Mouse (Mus musculus) adrenal gland, postnatal 10 days (tissue): Measurements from ENCODE around the gene Ndc1. TPM values are rescaled to one million over a fixed set of nuclear protein-coding genes. Genes with fewer than 3 reads are reported as not detected.
"Not testable (repeated sequence)": the region's sequence is repeated elsewhere in the genome, so short reads cannot be mapped to it uniquely, and the experiment has no call there.

ENCODE experiments used
- DNase-seq: peaks from one replicate; pipeline ENCODE4 v3.0.0; 2021; ENCODE audit warnings: mixed read lengths
- total RNA-seq, 2 experiments: library from RNA; stranded (reverse); gene quantifications; 2 replicates each; pipeline ENCODE4 v1.2.3; 2021

The Ndc1 gene
- total RNA-seq, 2 experiments from 2014 or later, result 15.2 to 16.9 TPM

- DNase-seq, result no peak
Measured at GRCm38 (mm10) chr4:107364190-107364639, 3.4 kb upstream of the Ndc1 start.

- DNase-seq, result not testable (repeated sequence)
Measured at GRCm38 (mm10) chr4:107366408-107366807, 1.2 kb upstream of the Ndc1 start.

GRCm38 (mm10) chr4:107372304-107372703 is 4.7 kb downstream of the Ndc1 start:
- DNase-seq, result no peak

- DNase-seq, result no peak
Measured at GRCm38 (mm10) chr4:107374677-107375076, 7.1 kb downstream of the Ndc1 start.

GRCm38 (mm10) chr4:107378954-107379353 is 11.4 kb downstream of the Ndc1 start:
- DNase-seq, result no peak

DNA sequence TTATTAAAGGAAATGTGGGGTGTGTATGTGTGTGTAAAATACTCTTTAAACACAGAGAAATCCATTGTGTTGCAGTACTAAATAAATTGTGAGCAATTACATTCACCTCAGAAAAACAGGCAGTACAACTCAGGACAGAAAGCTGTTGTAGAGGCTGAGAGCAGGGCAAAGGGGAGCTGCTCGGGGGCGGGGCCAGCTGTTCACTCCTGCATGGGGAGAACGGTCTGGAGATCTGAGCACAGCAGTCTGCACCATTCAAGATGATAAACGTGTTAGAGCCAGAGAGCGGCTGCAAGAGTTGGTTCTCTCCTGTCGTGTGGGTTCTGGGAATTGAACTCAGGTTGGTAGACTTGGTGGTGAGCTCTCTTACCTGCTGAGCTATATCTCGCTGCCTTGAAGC is 13.3 kb downstream of the Ndc1 start:
- DNase-seq, result peak; percentile 33

GRCm38 (mm10) chr4:107387038-107387437 is 19.5 kb downstream of the Ndc1 start:
- DNase-seq, result peak; percentile 59

GRCm38 (mm10) chr4:107387465-107387864 is 19.9 kb downstream of the Ndc1 start:
- no peak for DNase-seq

DNA sequence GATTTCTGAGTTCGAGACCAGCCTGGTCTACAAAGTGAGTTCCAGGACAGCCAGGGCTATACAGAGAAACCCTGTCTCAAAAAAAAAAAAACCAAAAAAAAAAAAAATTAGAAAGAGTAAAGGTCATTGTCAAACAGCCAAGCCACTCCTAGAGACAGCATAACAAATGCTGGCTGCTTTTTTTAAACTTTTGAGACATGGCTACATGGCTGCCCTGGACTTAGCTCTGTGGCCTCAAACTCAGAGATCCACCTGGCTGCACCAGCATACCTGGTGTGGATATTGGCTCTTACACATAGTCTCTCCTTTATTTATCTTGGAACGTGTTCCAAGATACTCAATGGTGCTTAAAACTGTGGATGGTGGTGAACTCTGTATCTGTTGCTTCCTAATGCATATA is 20.7 kb downstream of the Ndc1 start:
- no peak for DNase-seq

DNA sequence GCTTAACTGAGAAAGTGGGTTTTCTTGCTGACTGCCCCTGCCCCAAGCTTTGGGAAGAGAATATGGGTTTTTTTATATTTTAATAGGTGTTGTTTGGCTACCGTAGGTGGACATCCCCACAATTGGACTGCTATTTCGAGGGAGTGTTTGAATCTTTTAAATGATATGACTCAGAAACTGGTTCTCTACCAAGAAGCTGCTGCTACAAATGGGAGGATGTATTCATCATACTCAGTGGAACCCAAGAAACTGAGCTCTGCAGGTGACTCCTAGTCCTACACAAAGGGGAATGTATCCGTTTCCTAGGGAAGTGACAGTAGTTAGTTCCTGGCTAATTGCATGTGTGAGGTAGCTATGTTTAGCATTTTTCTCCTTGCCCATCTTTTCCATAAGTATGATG is 21.8 kb downstream of the Ndc1 start:
- DNase-seq, result no peak

- no peak for DNase-seq
Measured at GRCm38 (mm10) chr4:107393771-107394170, 26.2 kb downstream of the Ndc1 start.

- no peak for DNase-seq
Measured at GRCm38 (mm10) chr4:107420202-107420601, 52.6 kb downstream of the Ndc1 start.

GRCm38 (mm10) chr4:107421711-107422110 is 54.1 kb downstream of the Ndc1 start:
- no peak for DNase-seq

DNA sequence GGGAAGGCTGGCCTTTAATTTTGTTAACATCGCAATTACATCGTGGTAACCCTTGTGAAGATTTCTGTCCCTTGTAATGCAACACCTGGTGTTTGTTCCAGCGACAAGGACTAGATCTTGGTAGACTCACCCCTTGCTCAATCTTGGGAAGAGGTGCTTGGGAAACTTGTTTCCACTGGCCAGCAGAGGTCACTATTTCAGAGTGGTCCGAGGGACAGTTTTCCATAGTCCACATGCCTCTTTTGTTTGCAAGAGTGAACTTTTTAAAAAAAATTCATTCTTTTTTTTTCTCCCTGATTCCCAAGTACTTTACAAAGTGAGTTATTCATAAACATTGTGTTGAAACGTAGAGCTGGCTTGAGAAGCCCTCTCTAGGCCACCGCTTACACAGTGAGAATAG is 54.6 kb downstream of the Ndc1 start:
- peak; percentile 61 for DNase-seq

- no peak for DNase-seq
Measured at GRCm38 (mm10) chr4:107425616-107426015, 58.0 kb downstream of the Ndc1 start.

DNA sequence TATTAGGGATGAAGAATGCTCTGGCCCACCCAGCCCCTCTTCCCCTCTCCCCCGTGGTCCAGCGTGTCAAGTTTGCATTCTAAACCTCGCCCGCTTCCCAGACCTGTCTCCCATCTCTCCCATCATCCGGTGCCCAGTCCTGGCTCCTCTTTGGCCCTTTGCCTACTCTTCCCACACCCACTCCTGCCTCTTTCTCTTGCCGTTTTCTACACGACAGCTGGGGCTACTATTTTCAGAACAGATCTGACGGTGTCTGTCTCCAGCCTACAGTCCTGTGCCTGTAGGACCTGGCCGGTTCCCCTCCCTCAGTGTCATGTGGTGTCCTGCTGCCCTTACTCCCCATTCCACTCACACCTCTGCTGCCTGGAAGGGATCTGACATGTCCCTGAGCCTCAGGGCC is 59.0 kb downstream of the Ndc1 start:
- DNase-seq, result no peak

DNA sequence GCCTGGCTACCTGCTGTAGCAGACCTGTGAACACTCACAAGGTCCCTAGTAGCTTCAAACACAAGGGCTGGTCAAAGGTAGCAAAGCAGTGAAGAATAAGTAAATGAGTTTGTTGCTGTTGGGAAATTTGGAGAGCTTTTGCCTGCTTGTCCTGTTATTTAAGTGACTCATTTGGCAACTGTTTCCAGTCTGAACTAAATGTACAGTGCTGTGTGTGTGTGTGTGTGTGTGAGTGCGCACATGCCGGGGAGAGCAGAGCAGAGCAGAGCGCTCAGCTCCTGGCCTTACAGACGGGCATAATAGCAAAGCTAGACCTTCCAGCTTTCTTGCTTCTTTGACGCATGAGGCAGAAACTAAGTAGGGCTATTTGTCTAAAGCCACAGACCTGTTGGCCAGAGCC is 65.1 kb downstream of the Ndc1 start:
- DNase-seq, result peak; percentile 67

DNA sequence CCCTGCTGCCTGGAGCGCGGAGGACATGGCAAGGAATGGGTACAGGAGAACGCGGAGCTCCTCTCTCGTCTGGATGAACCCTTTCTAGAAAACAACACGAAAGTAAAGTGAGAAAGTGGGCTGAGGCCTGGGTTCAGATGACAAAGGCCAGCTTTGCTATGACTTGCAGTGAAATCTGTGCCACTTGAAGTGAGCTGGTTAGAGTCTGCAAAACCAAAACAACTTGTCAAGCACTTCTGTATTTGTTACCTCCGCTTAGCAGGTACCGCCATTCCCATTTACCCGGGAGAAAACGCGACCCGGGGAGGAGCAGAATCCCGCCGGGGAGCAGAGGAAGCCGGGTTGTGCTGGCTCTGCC is 66.4 kb downstream of the Ndc1 start:
- DNase-seq, result no peak

- peak; percentile 85 for DNase-seq
Measured at GRCm38 (mm10) chr4:107434356-107435237, 67.0 kb downstream of the Ndc1 start, which contains the start of gene Glis1. Gene Glis1, plus strand, starts transcription at chr4:107434591.

- DNase-seq, result no peak
Measured at GRCm38 (mm10) chr4:107435238-107435946, 67.8 kb downstream of the Ndc1 start.

GRCm38 (mm10) chr4:107436476-107436875 is 68.9 kb downstream of the Ndc1 start:
- no peak for DNase-seq

DNA sequence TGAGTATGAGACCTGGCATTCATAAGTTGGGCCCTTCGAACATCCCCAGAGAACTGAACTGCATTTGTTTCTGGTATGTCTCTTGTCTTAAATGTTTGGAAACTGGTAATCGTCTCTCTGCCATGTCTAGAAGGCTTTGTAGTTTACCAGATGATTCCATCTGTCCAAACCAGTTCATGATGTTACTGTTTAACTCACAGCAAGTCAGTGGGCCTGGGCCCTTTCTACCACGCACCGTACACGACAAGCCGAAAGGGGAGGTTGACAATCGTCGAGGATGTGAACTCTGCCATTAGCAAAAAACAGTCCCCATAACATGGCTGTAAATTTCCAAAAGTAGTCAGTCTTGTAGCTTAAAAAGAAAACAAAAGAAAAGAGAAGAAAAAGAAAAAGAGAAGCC is 71.2 kb downstream of the Ndc1 start:
- DNase-seq, result no peak

DNA sequence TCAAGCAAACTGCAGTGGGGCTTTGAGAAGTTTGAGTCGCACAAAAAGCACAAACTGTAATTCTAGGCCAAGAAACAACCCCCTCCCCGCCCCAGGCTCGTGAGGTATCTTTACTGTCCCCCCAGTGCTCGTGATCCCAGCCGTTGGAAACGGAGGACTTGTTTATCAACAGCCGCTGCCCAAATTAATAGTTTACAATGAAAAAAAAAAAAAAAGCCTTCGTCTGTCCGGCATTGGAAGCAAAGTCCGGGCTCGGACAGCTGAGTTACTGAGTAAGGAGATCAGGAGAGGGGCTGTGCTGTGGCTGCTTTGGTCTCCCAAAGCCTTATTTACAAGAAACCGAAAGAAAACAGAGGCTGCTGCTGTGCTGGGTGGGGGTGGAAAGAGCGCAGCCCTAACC is 72.7 kb downstream of the Ndc1 start:
- no peak for DNase-seq

- no peak for DNase-seq
Measured at GRCm38 (mm10) chr4:107442288-107442687, 74.7 kb downstream of the Ndc1 start.
